Mouse (Mus musculus) MEL (cell line): Measurements from ENCODE around the gene Mob3c.

Experiments
- CHD2 ChIP-seq: IDR thresholded peaks from 2 replicates; pipeline ENCODE4 v1.6.1; 2011; ENCODE audit warnings: low read length, improper control_type of control experiment
- CTCF ChIP-seq, 3 experiments: IDR thresholded peaks in 2 of 3; conservative IDR thresholded peaks in 1 of 3; 2 replicates each; pipeline ENCODE4 v1.5.1; 2011 to 2012; ENCODE audit warnings: low read length in 3 of 3, low read depth in 2 of 3, mild to moderate bottlenecking in 2 of 3, improper control_type of control experiment in 1 of 3, inconsistent platforms in 1 of 3, mixed read lengths in 1 of 3, moderate library complexity in 1 of 3; ENCODE audit not compliant: control insufficient read depth in 1 of 3, insufficient read depth in 1 of 3, poor library complexity in 1 of 3, severe bottlenecking in 1 of 3
- MXI1 ChIP-seq: IDR thresholded peaks from 2 replicates; pipeline ENCODE4 v1.6.1; 2011; ENCODE audit warnings: mild to moderate bottlenecking, low read depth, low read length, improper control_type of control experiment
- POLR2A ChIP-seq, 2 experiments: IDR thresholded peaks; 2 replicates each; pipeline ENCODE4 v1.6.1; 2011 to 2012; ENCODE audit warnings: low read length in 2 of 2, mild to moderate bottlenecking in 2 of 2, control low read depth in 1 of 2, improper control_type of control experiment in 1 of 2, low read depth in 1 of 2, moderate library complexity in 1 of 2; ENCODE audit not compliant: control insufficient read depth in 1 of 2, insufficient read depth in 1 of 2, poor library complexity in 1 of 2

GRCm38 (mm10) chr4:115812326-115812725 lies 15.6 kb upstream of the Mob3c start:
- TF ChIP-seq POLR2A (IDR thresholded peaks at IDR 0.05; ENCODE audit: control insufficient read depth in 1 of 2, insufficient read depth in 1 of 2, low read depth in 1 of 2, low read length in 2 of 2, poor library complexity in 1 of 2) (no peak), CHD2 (no peak), CTCF (IDR thresholded peaks at IDR 0.05 in 2 of 3, conservative IDR thresholded peaks at IDR 0.05 in 1 of 3; ENCODE audit: control insufficient read depth in 1 of 3, insufficient read depth in 1 of 3, low read depth in 2 of 3, low read length in 3 of 3, poor library complexity in 1 of 3, severe bottlenecking in 1 of 3) (no peak), MXI1 (no peak)
